Comparison of ENCODE assay signal across 9 mouse cellular contexts in genomic region chr8:105544544-105545205, GRCm38 (mm10). TPM values are rescaled to one million over a fixed set of nuclear protein-coding genes. Genes with fewer than 3 reads are reported as not detected.
DNase-seq lines count a peak whose midpoint lies in the region; ATAC-seq and TF ChIP-seq lines count a peak whose summit lies in the region.
"Had no signal": no experiment of that assay in that cellular context is flagged by ENCODE, and none has a peak within 500 bp of the region (broad histone marks: within the 10 kb centered on the region; RNA-seq: fewer than 3 reads in every experiment).

No protein-coding gene starts in this region.

- TF ChIP-seq CTCF in Patski (IDR thresholded peaks at IDR 0.05) = no peak

- H3K27ac ChIP-seq in hindbrain, embryonic 14.5 days = peak overlapping the region; percentile 4; the same call in 1 of the 2 replicates
- no peak overlapping the region for H3K27ac ChIP-seq in hindbrain, embryonic 10.5 days
- peak overlapping the region; percentile 44; the same call in 1 of the 2 replicates for H3K27ac ChIP-seq in heart, embryonic 12.5 days (ENCODE audit: poor library complexity, severe bottlenecking)

- no peaks in the 10 kb centered on the region for H3K27me3 ChIP-seq in hindbrain, embryonic 14.5 days (ENCODE audit: control insufficient read depth, insufficient read depth, low read length)
- H3K27me3 ChIP-seq in hindbrain, embryonic 10.5 days (ENCODE audit: insufficient read depth, poor library complexity, severe bottlenecking) = no peaks in the 10 kb centered on the region
- no peaks in the 10 kb centered on the region for H3K27me3 ChIP-seq in Patski
- H3K27me3 ChIP-seq in heart, embryonic 12.5 days (replicated peaks) = no peaks in the 10 kb centered on the region
- H3K27me3 ChIP-seq: megakaryocyte, embryonic 14.5 days had no signal

- H3K4me3 ChIP-seq in hindbrain, embryonic 14.5 days (replicated peaks; ENCODE audit: low read length) = no peak overlapping the region
- H3K4me3 ChIP-seq in hindbrain, embryonic 10.5 days = no peak overlapping the region
- no peak overlapping the region for H3K4me3 ChIP-seq in heart, embryonic 12.5 days
- H3K4me3 ChIP-seq: megakaryocyte, embryonic 14.5 days had no signal

- CTCF ChIA-PET in Patski (lab: Charles Lee) = interaction anchor here (0.6 to 4.1 kb wide), 6 partner anchors 8 to 68 kb away, joined by 3 to 34 read pairs (median 4); partner anchors contain the start of gene Hsd11b2

- H3K4me2 ChIP-seq in hindbrain, embryonic 14.5 days (replicated peaks) = no peak overlapping the region
- H3K4me2 ChIP-seq in heart, embryonic 12.5 days = no peak overlapping the region

- WGBS in hindbrain, embryonic 14.5 days = 58% methylated on average over 7 of the region's 7 CpGs
- 54% methylated on average over 7 of the region's 7 CpGs for WGBS in hindbrain, embryonic 10.5 days
- 36% methylated on average over 7 of the region's 7 CpGs for WGBS in heart, embryonic 12.5 days

- POLR2A ChIA-PET in Patski (lab: Charles Lee) = interaction anchor here (0.6 kb wide), 1 partner anchor 64 kb away, joined by 5 read pairs; no protein-coding TSS in a partner anchor

- no peaks in the 10 kb centered on the region for H3K9me3 ChIP-seq in hindbrain, embryonic 14.5 days (ENCODE audit: control insufficient read depth, low read length)
- no peaks in the 10 kb centered on the region for H3K9me3 ChIP-seq in hindbrain, embryonic 10.5 days
- no peaks in the 10 kb centered on the region for H3K9me3 ChIP-seq in heart, embryonic 12.5 days (replicated peaks)
- H3K9me3 ChIP-seq: megakaryocyte, embryonic 14.5 days had no signal

- no peaks in the 10 kb centered on the region for H3K4me1 ChIP-seq in hindbrain, embryonic 14.5 days (replicated peaks; ENCODE audit: control insufficient read depth, insufficient read depth, low read length)
- peaks cover 22% of the 10 kb centered on the region for H3K4me1 ChIP-seq in hindbrain, embryonic 10.5 days (replicated peaks)
- H3K4me1 ChIP-seq in heart, embryonic 12.5 days (replicated peaks) = peaks cover 32% of the 10 kb centered on the region

- peaks cover 7% of the 10 kb centered on the region; the same call in 1 of the 2 replicates for H3K36me3 ChIP-seq in hindbrain, embryonic 14.5 days (replicated peaks; ENCODE audit: control insufficient read depth, insufficient read depth)
- H3K36me3 ChIP-seq in hindbrain, embryonic 10.5 days = peaks cover 11% of the 10 kb centered on the region
- peaks cover 4% of the 10 kb centered on the region for H3K36me3 ChIP-seq in heart, embryonic 12.5 days

- DNase-seq in hindbrain, embryonic 14.5 days (ENCODE audit: low spot score) = no peak
- no peak for DNase-seq in hindbrain, embryonic 10.5 days (ENCODE audit: low spot score)
- DNase-seq in Patski (ENCODE audit: low read depth, low spot score) = no peak
- peak; percentile 67 to 83 for DNase-seq in kidney, postnatal 25 days
- DNase-seq in MN1 (ENCODE audit: low spot score) = no peak
- no peak for DNase-seq in adrenal gland, postnatal 36 days
- DNase-seq in frontal cortex, postnatal 10 days (ENCODE audit: low spot score in 2 of 2) = no peak

- in situ Hi-C loops in Patski (cut with MboI; ENCODE audit: low pct_unique_long_range_greater_than_20kb) = no loop called here

- no peak for ATAC-seq in hindbrain, embryonic 14.5 days (ENCODE audit: low FRiP score)
- peak; percentile 86 for ATAC-seq in Patski
- no peak for ATAC-seq in heart, embryonic 12.5 days (ENCODE audit: insufficient number of reproducible peaks, low FRiP score)

- no peak overlapping the region for H3K9ac ChIP-seq in hindbrain, embryonic 14.5 days
- H3K9ac ChIP-seq in heart, embryonic 12.5 days = no peak overlapping the region

RNA-seq across cellular contexts. Expression of gene Atp6v0d1, which starts 21.2 kb away (rescaled TPM):
- 231 and 245 TPM in 2 replicates for polyA plus RNA-seq in hindbrain, embryonic 14.5 days (2014; fragmentation: Nextera tagmentation; extraction: Ambion mirVana)
- 90.8 and 119 TPM in 2 replicates for polyA plus RNA-seq in hindbrain, embryonic 10.5 days (2016; fragmentation: Nextera tagmentation; extraction: Ambion mirVana)
- 159 TPM for polyA plus RNA-seq in Patski (2021)
- 51.4 and 52.9 TPM in 2 replicates for polyA plus RNA-seq in heart, embryonic 12.5 days (2016; fragmentation: Nextera tagmentation; extraction: Ambion mirVana)
- total RNA-seq in adrenal gland, postnatal 36 days (2021) = 100 to 1,000 TPM; 115 to 120 TPM

RNA-seq across cellular contexts. Expression of gene Hsd11b2, which starts 26.1 kb away (rescaled TPM):
- polyA plus RNA-seq in hindbrain, embryonic 14.5 days (2014; fragmentation: Nextera tagmentation; extraction: Ambion mirVana) = 6.1 and 7.0 TPM in 2 replicates
- polyA plus RNA-seq in hindbrain, embryonic 10.5 days (2016; fragmentation: Nextera tagmentation; extraction: Ambion mirVana) = 24.1 and 36.7 TPM in 2 replicates
- polyA plus RNA-seq in Patski (2021) = 8.2 TPM
- polyA plus RNA-seq in heart, embryonic 12.5 days (2016; fragmentation: Nextera tagmentation; extraction: Ambion mirVana) = 1.7 and 1.9 TPM in 2 replicates
- total RNA-seq in adrenal gland, postnatal 36 days (2021) = under 1 TPM; 0.23 to 0.66 TPM

RNA-seq across cellular contexts. Expression of gene Zdhhc1, which starts 48.0 kb away (rescaled TPM):
- polyA plus RNA-seq in hindbrain, embryonic 14.5 days (2014; fragmentation: Nextera tagmentation; extraction: Ambion mirVana) = 32.7 and 33.1 TPM in 2 replicates
- polyA plus RNA-seq in hindbrain, embryonic 10.5 days (2016; fragmentation: Nextera tagmentation; extraction: Ambion mirVana) = 23.3 and 29.2 TPM in 2 replicates
- polyA plus RNA-seq in Patski (2021) = 68.3 TPM
- polyA plus RNA-seq in heart, embryonic 12.5 days (2016; fragmentation: Nextera tagmentation; extraction: Ambion mirVana) = 23.1 and 23.3 TPM in 2 replicates
- 10 to 100 TPM; 16.0 to 17.7 TPM for total RNA-seq in adrenal gland, postnatal 36 days (2021)

Comparison
In these comparisons a context has a peak if more than half of its experiments do, and no peak if none do; other contexts are left out.
1. DNase-seq: peak in kidney, postnatal 25 days (2 of 2); none in hindbrain, embryonic 14.5 days (single experiment), hindbrain, embryonic 10.5 days (single experiment), Patski (single experiment), MN1 (single experiment), adrenal gland, postnatal 36 days (0 of 2) and frontal cortex, postnatal 10 days (0 of 2).